Mouse (Mus musculus) CH12.LX (cell line): Measurements from ENCODE around the gene Fstl3.

Experiments used
- CTCF ChIP-seq, 2 experiments: IDR thresholded peaks in 1 of 2; conservative IDR thresholded peaks in 1 of 2; 2 replicates each; pipeline ENCODE4 v1.5.1; 2011 to 2012; ENCODE audit warnings: low read depth in 2 of 2, low read length in 2 of 2, improper control_type of control experiment in 1 of 2, inconsistent platforms in 1 of 2, mild to moderate bottlenecking in 1 of 2, moderate library complexity in 1 of 2
- E2F4 ChIP-seq: IDR thresholded peaks from 2 replicates; pipeline ENCODE4 v1.6.1; 2011; ENCODE audit warnings: low read depth, low read length, improper control_type of control experiment; ENCODE audit not compliant: insufficient replicate concordance
- EP300 ChIP-seq: IDR thresholded peaks from 2 replicates; pipeline ENCODE4 v1.6.1; 2011; ENCODE audit warnings: low read length, improper control_type of control experiment
- ETS1 ChIP-seq: conservative IDR thresholded peaks from 2 replicates; pipeline ENCODE4 v1.6.1; 2012; ENCODE audit warnings: low read depth, mild to moderate bottlenecking, inconsistent platforms, low read length, improper control_type of control experiment, moderate library complexity
- HCFC1 ChIP-seq: IDR thresholded peaks from 2 replicates; pipeline ENCODE4 v1.6.1; 2012; ENCODE audit warnings: low read depth, mild to moderate bottlenecking, inconsistent platforms, low read length, improper control_type of control experiment
- IRF4 ChIP-seq: IDR thresholded peaks from 2 replicates; pipeline ENCODE4 v1.6.1; 2014; ENCODE audit warnings: low read depth, mild to moderate bottlenecking, inconsistent platforms, low read length, improper control_type of control experiment
- KAT2A ChIP-seq: IDR thresholded peaks from 2 replicates; pipeline ENCODE4 v1.6.1; 2012; ENCODE audit warnings: low read length, improper control_type of control experiment, inconsistent platforms; ENCODE audit not compliant: insufficient replicate concordance
- PAX5 ChIP-seq: IDR thresholded peaks from 2 replicates; pipeline ENCODE4 v1.6.1; 2012; ENCODE audit warnings: low read length, inconsistent platforms, mixed read lengths
- POLR2A ChIP-seq: IDR thresholded peaks from 2 replicates; pipeline ENCODE4 v1.6.1; 2011; ENCODE audit warnings: low read depth, mild to moderate bottlenecking, improper control_type of control experiment, low read length
- SIN3A ChIP-seq: IDR thresholded peaks from 2 replicates; pipeline ENCODE4 v1.6.1; 2012; ENCODE audit warnings: low read length, improper control_type of control experiment, inconsistent platforms
- USF1 ChIP-seq: IDR thresholded peaks from 2 replicates; pipeline ENCODE4 v1.6.1; 2014; ENCODE audit warnings: low read depth, mild to moderate bottlenecking, inconsistent platforms, low read length, improper control_type of control experiment
- ZC3H11A ChIP-seq: IDR thresholded peaks from 2 replicates; pipeline ENCODE4 v1.6.1; 2012; ENCODE audit warnings: low read depth, mild to moderate bottlenecking, inconsistent platforms, low read length, improper control_type of control experiment
- ZKSCAN1 ChIP-seq: IDR thresholded peaks from 2 replicates; pipeline ENCODE4 v1.6.1; 2012; ENCODE audit warnings: low read depth, inconsistent platforms, low read length, improper control_type of control experiment, borderline replicate concordance

GRCm38 (mm10) chr10:79735361-79735760, 41.7 kb upstream of the Fstl3 start:
- no peak for TF ChIP-seq CTCF (conservative IDR thresholded peaks at IDR 0.05 in 1 of 2, IDR thresholded peaks at IDR 0.05 in 1 of 2; ENCODE audit: low read depth in 2 of 2, low read length in 2 of 2)
- no peak for TF ChIP-seq SIN3A
- TF ChIP-seq USF1: no peak
- TF ChIP-seq POLR2A: no peak
- TF ChIP-seq ETS1: no peak
- no peak for TF ChIP-seq HCFC1
- TF ChIP-seq EP300: no peak
- TF ChIP-seq PAX5: no peak
- no peak for TF ChIP-seq E2F4
- no peak for TF ChIP-seq ZC3H11A
- no peak for TF ChIP-seq ZKSCAN1
- no peak for TF ChIP-seq KAT2A
- no peak for TF ChIP-seq IRF4
